Mouse (Mus musculus): Measurements from ENCODE around the gene 2310011J03Rik.

GRCm38 (mm10) chr10:80281304-80281703, 39.0 kb downstream of the 2310011J03Rik start:
- no peak for TF ChIP-seq POLR2A (IDR thresholded peaks at IDR 0.05; ENCODE audit: low read depth, low read length)
- TF ChIP-seq CTCF (IDR thresholded peaks at IDR 0.05; ENCODE audit: extremely low read depth, insufficient read depth, insufficient read length, insufficient replicate concordance): no peak

Measured in spleen, adult 2 months (tissue).